Mouse (Mus musculus) megakaryocyte, embryonic 14.5 days (primary cell): Measurements from ENCODE around the gene Trappc1.

Experiments used
- FLI1 ChIP-seq: IDR thresholded peaks from 2 replicates; pipeline ENCODE4 v1.6.1; 2012; ENCODE audit warnings: low read length, inconsistent platforms, mixed read lengths
- GATA1 ChIP-seq: IDR thresholded peaks from 3 replicates; pipeline ENCODE4 v1.6.1; 2012; ENCODE audit warnings: mixed read lengths, low read length, inconsistent platforms, borderline replicate concordance

GRCm38 (mm10) chr11:69328517-69328916, 4.7 kb downstream of the Trappc1 start:
- no peak for TF ChIP-seq GATA1
- TF ChIP-seq FLI1, result no peak
